Mouse (Mus musculus) embryonic facial prominence, embryonic 12.5 days (tissue): ENCODE measurements around the gene Hmgcs1. TPM values are rescaled to one million over a fixed set of nuclear protein-coding genes. Genes with fewer than 3 reads are reported as not detected.
A peak's percentile ranks its signal among the peaks of the same experiment; 100 is the strongest.
"Not testable (repeated sequence)": the region's sequence is repeated elsewhere in the genome, so short reads cannot be mapped to it uniquely, and the experiment has no call there.

ENCODE experiments used
- ATAC-seq: fragments of 200-750 bp; cut with Nextera tagmentation; 2 replicates; pipeline ENCODE4 v1.8.0; 2017; ENCODE audit not compliant: insufficient number of reproducible peaks, insufficient read depth, low FRiP score, low TSS enrichment
- H3K27ac ChIP-seq: fragments of 300-500 bp; sonication (generic); 2 replicates; pipeline ENCODE4 v1.5.1; 2016; ENCODE audit warnings: mild to moderate bottlenecking
- H3K27me3 ChIP-seq: fragments of 300-500 bp; sonication (generic); 2 replicates; pipeline ENCODE4 v1.6.1; 2016; ENCODE audit warnings: mild to moderate bottlenecking, moderate library complexity
- H3K36me3 ChIP-seq: fragments of 300-500 bp; sonication (generic); 2 replicates; pipeline ENCODE4 v1.6.1; 2016; ENCODE audit warnings: mild to moderate bottlenecking
- H3K4me1 ChIP-seq: fragments of 300-500 bp; sonication (generic); 2 replicates; pipeline ENCODE4 v1.6.1; 2016
- H3K4me2 ChIP-seq: fragments of 300-500 bp; sonication (generic); replicated peaks from 2 replicates; pipeline ENCODE4 v1.6.1; 2016; ENCODE audit warnings: mild to moderate bottlenecking, moderate library complexity
- H3K4me3 ChIP-seq: fragments of 300-500 bp; sonication (generic); 2 replicates; pipeline ENCODE4 v1.5.1; 2016; ENCODE audit warnings: mild to moderate bottlenecking
- H3K9ac ChIP-seq: fragments of 300-500 bp; sonication (generic); 2 replicates; pipeline ENCODE4 v1.6.1; 2016; ENCODE audit warnings: mild to moderate bottlenecking, moderate library complexity
- H3K9me3 ChIP-seq: fragments of 300-500 bp; sonication (generic); 2 replicates; pipeline ENCODE4 v1.6.1; 2016; ENCODE audit warnings: mild to moderate bottlenecking, moderate library complexity
- WGBS: fragments of 180-500 bp; shearing (Covaris S2); methylation state at CpG from one replicate; pipeline ENCODE4 v1.1.7; 2016; 5-methylcytosine and 5-hydroxymethylcytosine counted together
- polyA plus RNA-seq: library from polyadenylated mRNA; unstranded; fragments of >200 nt; fragmentation: Nextera tagmentation; extraction: Ambion mirVana; gene quantifications from 2 replicates; pipeline ENCODE4 v1.2.1, GENCODE M21; 2016

Hmgcs1 gene
- 197 and 223 TPM in 2 replicates for polyA plus RNA-seq

GRCm38 (mm10) chr13:119690039-119690728 is at the start of gene Hmgcs1:
Gene Hmgcs1, plus strand, starts transcription at chr13:119690379.
- ATAC-seq, result peak; percentile 99
- H3K4me1 ChIP-seq, result peaks cover 32% of the 10 kb centered on the region
- no peaks in the 10 kb centered on the region for H3K9me3 ChIP-seq
- peak within 1 kb of the TSS; percentile 99 for H3K27ac ChIP-seq
- peak within 1 kb of the TSS; percentile 93 for H3K9ac ChIP-seq
- H3K27me3 ChIP-seq, result no peaks in the 10 kb centered on the region
- no peaks in the 10 kb centered on the region for H3K36me3 ChIP-seq
- peak within 1 kb of the TSS; percentile 93 for H3K4me3 ChIP-seq
- H3K4me2 ChIP-seq, result peak within 1 kb of the TSS; percentile 69
- WGBS, result under 1% methylated on average over 59 of the region's 59 CpGs

GRCm38 (mm10) chr13:119640504-119640903 is 49.7 kb upstream of the Hmgcs1 start:
- no peak overlapping the region for H3K4me2 ChIP-seq
- H3K27me3 ChIP-seq, result no peaks in the 10 kb centered on the region
- 40% methylated on average over 4 of the region's 4 CpGs for WGBS
- H3K9me3 ChIP-seq, result no peaks in the 10 kb centered on the region
- H3K27ac ChIP-seq, result no peak overlapping the region
- no peaks in the 10 kb centered on the region for H3K36me3 ChIP-seq
- H3K4me3 ChIP-seq, result no peak overlapping the region
- no peak for ATAC-seq
- H3K4me1 ChIP-seq, result no peaks in the 10 kb centered on the region
- no peak overlapping the region for H3K9ac ChIP-seq

GRCm38 (mm10) chr13:119641145-119641544 is 49.0 kb upstream of the Hmgcs1 start:
- ATAC-seq, result no peak

GRCm38 (mm10) chr13:119644769-119645168 is 45.4 kb upstream of the Hmgcs1 start:
- no peaks in the 10 kb centered on the region for H3K27me3 ChIP-seq
- ATAC-seq, result no peak
- H3K4me2 ChIP-seq, result no peak overlapping the region
- WGBS, result 62% methylated on average over 5 of the region's 5 CpGs
- H3K36me3 ChIP-seq, result no peaks in the 10 kb centered on the region
- no peak overlapping the region for H3K27ac ChIP-seq
- H3K9me3 ChIP-seq, result no peaks in the 10 kb centered on the region
- no peak overlapping the region for H3K4me3 ChIP-seq
- H3K4me1 ChIP-seq, result no peaks in the 10 kb centered on the region
- H3K9ac ChIP-seq, result no peak overlapping the region

More at GRCm38 (mm10) chr13:119641145-119641544, 49.0 kb upstream of the Hmgcs1 start:
- no peaks in the 10 kb centered on the region for H3K9me3 ChIP-seq
- WGBS, result 79% methylated on average over 7 of the region's 7 CpGs
- H3K9ac ChIP-seq, result no peak overlapping the region
- no peak overlapping the region for H3K4me2 ChIP-seq
- no peaks in the 10 kb centered on the region for H3K4me1 ChIP-seq
- H3K27ac ChIP-seq, result no peak overlapping the region
- no peaks in the 10 kb centered on the region for H3K36me3 ChIP-seq
- no peak overlapping the region for H3K4me3 ChIP-seq
- no peaks in the 10 kb centered on the region for H3K27me3 ChIP-seq

GRCm38 (mm10) chr13:119646511-119646910 is 43.7 kb upstream of the Hmgcs1 start:
- no peak overlapping the region for H3K27ac ChIP-seq
- WGBS, result 79% methylated on average over 1 of the region's 1 CpGs

GRCm38 (mm10) chr13:119648891-119649698 is 41.1 kb upstream of the Hmgcs1 start:
- no peak overlapping the region for H3K4me2 ChIP-seq
- ATAC-seq, result no peak
- no peaks in the 10 kb centered on the region for H3K36me3 ChIP-seq
- 62% methylated on average over 15 of the region's 15 CpGs for WGBS
- H3K9ac ChIP-seq, result no peak overlapping the region
- H3K4me1 ChIP-seq, result no peaks in the 10 kb centered on the region
- no peaks in the 10 kb centered on the region for H3K27me3 ChIP-seq
- H3K4me3 ChIP-seq, result no peak overlapping the region
- no peaks in the 10 kb centered on the region for H3K9me3 ChIP-seq
- H3K27ac ChIP-seq, result no peak overlapping the region

More at GRCm38 (mm10) chr13:119646511-119646910, 43.7 kb upstream of the Hmgcs1 start:
- Histone ChIP-seq H3K9me3 (no peaks in the 10 kb centered on the region), H3K4me2 (no peak overlapping the region), H3K4me3 (no peak overlapping the region), H3K36me3 (no peaks in the 10 kb centered on the region), H3K4me1 (no peaks in the 10 kb centered on the region), H3K9ac (no peak overlapping the region), H3K27me3 (no peaks in the 10 kb centered on the region)
- no peak for ATAC-seq

- no peak overlapping the region for H3K4me2 ChIP-seq
- 84% methylated on average over 1 of the region's 1 CpGs for WGBS
- no peaks in the 10 kb centered on the region for H3K27me3 ChIP-seq
- no peak for ATAC-seq
- no peak overlapping the region for H3K4me3 ChIP-seq
- H3K9me3 ChIP-seq, result no peaks in the 10 kb centered on the region
- no peak overlapping the region for H3K27ac ChIP-seq
- H3K4me1 ChIP-seq, result no peaks in the 10 kb centered on the region
- no peaks in the 10 kb centered on the region for H3K36me3 ChIP-seq
- no peak overlapping the region for H3K9ac ChIP-seq
These were observed 40.5 kb upstream of the Hmgcs1 start for GRCm38 (mm10) chr13:119649699-119650046.

- no peak for ATAC-seq
- 85% methylated on average over 2 of the region's 2 CpGs for WGBS
- no peak overlapping the region for H3K4me2 ChIP-seq
- no peak overlapping the region for H3K4me3 ChIP-seq
- H3K9me3 ChIP-seq, result no peaks in the 10 kb centered on the region
- H3K36me3 ChIP-seq, result no peaks in the 10 kb centered on the region
- no peak overlapping the region for H3K27ac ChIP-seq
- H3K4me1 ChIP-seq, result no peaks in the 10 kb centered on the region
- no peaks in the 10 kb centered on the region for H3K27me3 ChIP-seq
- H3K9ac ChIP-seq, result no peak overlapping the region
These were observed 35.4 kb upstream of the Hmgcs1 start for GRCm38 (mm10) chr13:119654734-119655133.

- Histone ChIP-seq H3K4me2 (no peak overlapping the region), H3K27me3 (no peaks in the 10 kb centered on the region), H3K4me3 (no peak overlapping the region), H3K36me3 (no peaks in the 10 kb centered on the region), H3K27ac (no peak overlapping the region), H3K9me3 (no peaks in the 10 kb centered on the region), H3K9ac (no peak overlapping the region), H3K4me1 (no peaks in the 10 kb centered on the region)
- ATAC-seq, result no peak
- 75% methylated on average over 2 of the region's 2 CpGs for WGBS
These were observed 33.9 kb upstream of the Hmgcs1 start for GRCm38 (mm10) chr13:119656246-119656645.

GRCm38 (mm10) chr13:119656846-119657416 is 33.2 kb upstream of the Hmgcs1 start:
- Histone ChIP-seq H3K36me3 (no peaks in the 10 kb centered on the region), H3K27ac (no peak overlapping the region), H3K4me1 (no peaks in the 10 kb centered on the region), H3K27me3 (no peaks in the 10 kb centered on the region), H3K9me3 (no peaks in the 10 kb centered on the region), H3K9ac (no peak overlapping the region), H3K4me2 (no peak overlapping the region), H3K4me3 (no peak overlapping the region)
- ATAC-seq, result no peak
- 74% methylated on average over 6 of the region's 6 CpGs for WGBS

GRCm38 (mm10) chr13:119661420-119661819 is 28.8 kb upstream of the Hmgcs1 start:
- not testable (repeated sequence) for H3K27me3 ChIP-seq, H3K4me1 ChIP-seq, H3K36me3 ChIP-seq, H3K9me3 ChIP-seq, H3K4me3 ChIP-seq, H3K9ac ChIP-seq, H3K4me2 ChIP-seq, H3K27ac ChIP-seq, ATAC-seq
- 57% methylated on average over 7 of the region's 9 CpGs for WGBS

GRCm38 (mm10) chr13:119678794-119679193 is 11.4 kb upstream of the Hmgcs1 start:
- no peak overlapping the region for H3K4me3 ChIP-seq
- H3K36me3 ChIP-seq, result no peaks in the 10 kb centered on the region
- H3K9ac ChIP-seq, result no peak overlapping the region
- no peak for ATAC-seq
- no peaks in the 10 kb centered on the region for H3K4me1 ChIP-seq
- no peaks in the 10 kb centered on the region for H3K27me3 ChIP-seq
- no peaks in the 10 kb centered on the region for H3K9me3 ChIP-seq
- WGBS, result 52% methylated on average over 8 of the region's 8 CpGs
- no peak overlapping the region for H3K27ac ChIP-seq
- no peak overlapping the region for H3K4me2 ChIP-seq
